Mouse (Mus musculus): ENCODE measurements around the gene Phc3. TPM values are rescaled to one million over a fixed set of nuclear protein-coding genes. Genes with fewer than 3 reads are reported as not detected.

Phc3 gene
- polyA plus RNA-seq, 1 experiment: 23.5 TPM

DNA sequence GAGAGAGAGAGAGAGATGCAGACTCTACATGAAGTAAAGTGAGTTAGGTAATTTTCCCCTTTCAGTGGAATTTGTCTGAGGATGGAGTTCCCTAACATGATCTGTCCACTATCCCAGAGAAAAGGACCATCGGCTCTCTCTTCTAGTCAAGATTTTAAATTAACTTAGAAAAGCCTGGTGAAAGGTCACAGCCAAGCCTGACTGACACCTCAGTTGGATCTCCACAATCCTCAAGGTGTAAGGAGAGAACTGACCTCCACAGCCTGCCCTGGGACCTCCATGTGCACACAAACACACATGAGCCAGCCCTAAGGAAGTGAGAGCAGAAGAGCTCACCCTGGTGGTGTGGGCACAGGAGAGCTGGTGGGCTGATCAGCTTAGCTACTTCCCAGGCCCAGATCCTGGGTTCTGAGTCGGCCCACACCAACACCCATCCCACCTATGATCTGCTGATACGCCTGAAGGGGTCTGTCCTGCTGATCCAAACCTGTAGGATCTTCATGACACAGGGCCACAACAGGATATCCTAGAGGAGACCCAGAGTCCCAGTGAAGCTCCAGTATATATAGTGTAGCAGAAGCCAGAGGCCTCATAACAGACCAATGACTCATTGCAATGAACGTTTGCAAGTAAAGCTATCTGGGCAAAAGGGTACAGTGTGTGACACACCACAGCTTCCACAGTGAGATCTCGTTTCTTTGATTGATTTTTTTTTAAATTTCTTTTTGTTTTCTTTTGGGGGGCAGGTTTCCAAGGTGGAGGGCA, 12.6 kb upstream of the Phc3 start:
- no peak for DNase-seq (ENCODE audit: extremely low spot score in 1 of 2, low spot score in 1 of 2)

DNA sequence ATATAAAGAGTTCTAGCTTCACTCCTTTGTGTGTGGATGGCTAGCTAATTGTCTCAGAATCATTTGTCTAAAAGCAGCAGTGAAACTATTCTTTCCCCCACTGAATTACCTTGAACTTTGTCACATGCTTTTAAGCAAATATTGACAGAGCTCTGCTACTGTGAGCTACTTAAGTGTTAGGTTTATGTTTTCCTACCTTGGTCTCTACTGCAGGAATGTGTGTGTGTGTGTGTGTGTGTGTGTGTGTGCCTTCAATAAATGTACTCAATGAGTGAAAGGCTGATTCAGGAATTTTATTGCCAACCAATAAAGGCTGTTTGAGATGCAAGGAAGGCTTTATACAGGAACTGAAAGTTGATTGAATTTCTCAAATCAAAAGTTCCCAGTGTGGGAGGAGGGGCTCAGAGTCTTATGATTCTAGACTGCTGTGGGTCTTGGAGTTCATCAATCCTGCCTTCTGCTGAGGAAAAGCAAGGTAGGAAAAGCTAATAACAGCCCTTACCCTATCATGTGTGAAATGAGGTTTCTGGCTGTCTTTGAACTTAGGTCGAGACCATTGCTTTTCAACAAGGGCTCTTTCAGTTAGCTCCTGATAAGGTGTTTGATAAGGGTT, 7.9 kb upstream of the Phc3 start:
- no peak for DNase-seq (ENCODE audit: extremely low spot score in 1 of 2, low spot score in 1 of 2)

DNA sequence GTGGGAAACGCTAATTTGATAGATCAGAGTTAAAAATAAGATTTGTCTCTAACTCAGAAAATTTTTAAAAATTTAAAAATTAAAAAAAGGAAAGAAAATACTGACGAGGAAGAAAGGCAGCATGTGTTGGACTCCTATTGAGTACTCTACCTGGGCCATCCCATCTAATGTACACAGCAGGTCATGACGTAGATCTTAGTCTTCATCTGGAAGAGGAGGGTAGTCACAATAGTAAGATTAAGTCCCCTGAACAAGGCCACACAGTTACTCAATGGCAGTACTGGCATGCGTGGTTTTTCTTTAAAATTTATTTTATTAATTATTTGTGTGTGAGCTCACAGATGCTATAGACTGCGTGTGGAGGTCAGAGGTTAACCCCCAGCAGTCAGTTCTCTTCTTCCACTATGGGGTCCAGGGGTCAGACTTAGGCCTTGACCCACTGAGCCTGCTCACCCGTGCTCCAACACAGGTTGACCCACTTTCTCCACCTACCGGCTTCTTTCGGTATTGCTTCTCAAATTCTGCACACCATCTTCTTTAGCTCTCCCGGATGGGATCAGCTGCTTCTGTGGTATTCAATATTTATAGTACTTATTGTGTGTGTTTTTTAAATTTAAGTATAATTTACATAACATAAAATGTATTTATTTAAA, 6.0 kb upstream of the Phc3 start:
- peak; percentile 23 to 79 for DNase-seq (ENCODE audit: extremely low spot score in 1 of 2, low spot score in 1 of 2)

DNA sequence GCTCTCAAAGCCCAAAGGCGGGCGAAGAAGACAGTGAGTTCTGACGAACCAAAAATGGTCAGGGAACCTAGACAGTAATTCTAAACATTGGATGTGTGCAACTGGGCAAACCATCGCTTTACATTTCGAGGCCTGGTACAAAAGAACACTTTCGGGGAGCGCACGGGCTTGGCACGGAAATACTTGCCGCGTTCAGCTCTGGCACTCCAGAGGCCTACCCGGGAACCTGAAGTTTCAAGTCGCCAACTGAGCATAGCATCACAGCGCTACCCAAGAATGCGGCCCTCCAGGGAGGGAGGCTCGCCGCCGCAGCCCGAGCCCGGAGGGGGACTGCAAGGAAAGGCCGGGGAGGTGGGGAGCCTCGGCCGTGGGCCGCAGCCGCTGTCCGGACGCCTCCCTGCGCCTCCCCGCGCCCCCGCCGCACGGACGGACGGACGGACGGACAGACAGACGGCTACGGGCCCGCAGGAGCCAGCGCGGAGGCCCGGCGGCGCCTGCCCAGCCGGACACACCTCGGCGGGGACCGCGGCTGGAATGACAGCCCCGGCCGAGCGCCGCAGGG, 603 bp downstream of the Phc3 start:
- peak; percentile 20 to 48 for DNase-seq (ENCODE audit: extremely low spot score in 1 of 2, low spot score in 1 of 2)

DNA sequence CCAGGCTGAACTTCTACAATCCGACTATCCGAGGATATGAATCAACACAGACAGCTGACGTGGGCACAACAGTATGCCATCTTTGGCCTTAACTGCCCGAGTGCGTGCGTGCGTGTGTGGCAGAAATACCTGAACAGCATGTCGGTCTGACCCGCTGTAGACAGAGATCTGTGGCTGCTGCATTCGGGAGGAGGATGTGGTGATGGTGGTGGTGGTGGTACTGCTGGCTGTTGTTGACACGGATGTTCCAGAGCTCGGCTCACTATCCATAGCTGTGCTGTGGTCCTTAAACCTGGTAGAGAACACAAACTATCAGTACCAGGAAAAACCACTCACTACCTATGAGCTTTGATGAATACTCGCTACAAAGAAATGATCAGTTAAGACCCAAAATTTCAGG, 3.6 kb downstream of the Phc3 start:
- no peak for DNase-seq (ENCODE audit: extremely low spot score in 1 of 2, low spot score in 1 of 2)

DNA sequence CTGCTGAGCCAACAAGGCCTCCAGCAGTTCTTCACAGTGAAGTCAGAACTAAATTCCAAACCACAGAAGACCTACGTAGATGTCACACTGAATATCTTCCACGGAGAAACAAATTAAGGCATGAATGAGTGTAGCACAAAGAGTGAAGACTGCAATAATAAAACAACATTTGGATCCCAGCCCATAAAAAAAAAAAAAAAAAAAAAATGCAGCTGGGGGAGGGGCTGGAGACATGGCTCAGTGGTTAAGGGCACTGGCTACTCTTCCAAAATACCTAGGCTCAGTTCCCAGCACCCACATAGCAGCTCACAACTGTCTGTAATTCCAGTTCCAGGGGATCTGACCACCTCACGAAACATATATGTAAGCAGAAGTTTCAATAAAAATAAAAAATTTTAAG, 5.0 kb downstream of the Phc3 start:
- DNase-seq (ENCODE audit: extremely low spot score in 1 of 2, low spot score in 1 of 2): no peak

DNA sequence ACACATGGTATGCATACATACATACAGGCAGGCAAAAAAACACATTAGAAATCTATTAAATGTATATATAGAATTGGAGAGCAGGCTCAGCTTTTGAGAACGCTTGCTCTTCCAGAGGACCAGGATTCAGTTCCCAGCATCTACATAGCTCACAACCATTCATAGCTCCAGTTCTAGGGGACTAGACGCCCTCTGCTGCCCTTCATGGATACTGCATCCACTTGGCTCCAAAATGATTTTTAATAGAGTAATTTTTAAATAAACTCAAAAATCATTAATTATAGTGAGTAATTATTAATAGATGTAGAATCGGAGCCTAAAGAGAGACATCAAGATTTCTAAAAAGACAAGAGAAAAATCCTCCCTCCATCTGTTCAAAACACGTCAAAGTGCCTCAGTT, 6.1 kb downstream of the Phc3 start:
- no peak for DNase-seq (ENCODE audit: extremely low spot score in 1 of 2, low spot score in 1 of 2)

DNA sequence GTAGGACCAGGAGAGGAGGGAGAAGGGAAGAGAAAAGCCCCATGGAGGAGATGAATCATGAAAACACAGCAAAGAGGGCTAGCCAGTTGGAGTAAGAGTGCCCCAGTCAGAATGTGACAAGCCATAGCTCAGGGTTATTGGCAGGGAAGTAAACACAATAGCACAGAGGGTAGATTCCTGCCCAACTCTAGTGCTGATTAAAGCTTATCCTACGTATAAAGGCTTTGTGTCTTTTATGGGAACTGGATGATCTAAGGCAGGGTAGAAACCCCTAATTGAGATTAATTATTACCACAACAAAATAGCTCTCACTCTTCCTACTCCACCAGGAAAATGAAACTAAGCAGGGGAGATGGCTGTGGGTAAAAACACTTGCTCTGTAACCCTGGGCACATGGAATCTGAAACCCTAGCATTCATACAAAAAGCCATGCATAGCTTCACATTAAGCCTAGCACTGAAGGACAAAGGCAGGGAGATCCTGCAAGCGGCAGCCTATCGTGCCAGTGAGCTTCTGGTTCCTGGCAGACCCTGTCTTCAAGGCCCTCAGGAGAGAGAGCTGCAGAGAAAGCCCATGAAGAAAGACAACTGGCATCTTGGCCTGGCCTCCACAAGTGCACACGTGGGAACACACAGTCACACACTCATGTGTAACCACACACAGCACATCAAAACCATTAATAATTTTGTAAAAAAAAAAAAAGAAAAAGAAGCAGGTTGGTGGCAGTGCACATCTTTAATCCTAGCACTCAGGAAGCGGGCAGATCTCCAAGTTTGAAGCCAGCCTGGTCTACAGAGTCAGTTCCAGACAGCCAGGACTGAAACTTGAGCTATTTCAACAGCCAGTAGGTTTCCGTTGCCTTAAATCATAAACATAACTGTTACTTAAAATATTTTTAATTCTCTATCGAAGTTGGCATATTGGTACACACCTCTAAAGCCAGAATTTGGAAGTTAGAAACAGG, 9.1 kb downstream of the Phc3 start:
- DNase-seq (ENCODE audit: extremely low spot score in 1 of 2, low spot score in 1 of 2): no peak

DNA sequence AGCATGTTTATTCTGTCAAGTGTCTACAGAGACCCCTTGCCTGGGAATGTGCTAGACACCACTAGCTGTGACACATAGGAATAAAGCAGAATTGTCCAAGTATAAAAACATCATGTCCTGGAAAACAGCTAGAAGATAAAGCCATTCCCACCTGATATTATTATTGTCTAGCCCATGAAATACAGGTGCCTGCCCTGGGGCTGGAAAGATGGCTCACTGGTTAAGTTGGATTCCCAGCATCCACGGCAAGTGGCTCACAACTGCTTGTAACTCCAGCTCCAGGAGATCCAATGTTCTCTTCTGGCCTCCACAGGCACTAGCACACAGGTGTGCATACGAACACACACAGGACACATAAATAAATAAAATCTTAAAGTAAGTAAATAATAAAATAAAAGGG, 10.5 kb downstream of the Phc3 start:
- DNase-seq (ENCODE audit: extremely low spot score in 1 of 2, low spot score in 1 of 2): no peak

DNA sequence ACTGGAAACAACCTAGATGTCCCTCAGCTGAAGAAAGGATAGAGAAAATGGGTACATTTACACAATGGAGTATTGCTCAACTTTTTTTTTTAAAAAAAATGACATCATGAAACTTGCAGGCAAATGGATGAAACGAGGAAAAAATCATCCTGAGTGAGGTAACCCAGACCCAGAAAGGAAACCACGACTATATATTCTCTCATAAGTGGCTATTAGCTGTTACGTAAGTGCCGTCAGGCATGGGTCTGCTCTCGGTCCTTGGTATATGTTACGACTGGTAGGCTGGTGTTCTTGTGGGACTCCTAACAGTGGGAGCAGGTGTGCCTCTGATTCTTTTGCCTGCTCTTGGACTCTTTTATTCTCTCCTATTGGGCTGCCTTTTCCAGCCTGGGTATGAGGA, 12.9 kb downstream of the Phc3 start:
- DNase-seq (ENCODE audit: extremely low spot score in 1 of 2, low spot score in 1 of 2): no peak

DNA sequence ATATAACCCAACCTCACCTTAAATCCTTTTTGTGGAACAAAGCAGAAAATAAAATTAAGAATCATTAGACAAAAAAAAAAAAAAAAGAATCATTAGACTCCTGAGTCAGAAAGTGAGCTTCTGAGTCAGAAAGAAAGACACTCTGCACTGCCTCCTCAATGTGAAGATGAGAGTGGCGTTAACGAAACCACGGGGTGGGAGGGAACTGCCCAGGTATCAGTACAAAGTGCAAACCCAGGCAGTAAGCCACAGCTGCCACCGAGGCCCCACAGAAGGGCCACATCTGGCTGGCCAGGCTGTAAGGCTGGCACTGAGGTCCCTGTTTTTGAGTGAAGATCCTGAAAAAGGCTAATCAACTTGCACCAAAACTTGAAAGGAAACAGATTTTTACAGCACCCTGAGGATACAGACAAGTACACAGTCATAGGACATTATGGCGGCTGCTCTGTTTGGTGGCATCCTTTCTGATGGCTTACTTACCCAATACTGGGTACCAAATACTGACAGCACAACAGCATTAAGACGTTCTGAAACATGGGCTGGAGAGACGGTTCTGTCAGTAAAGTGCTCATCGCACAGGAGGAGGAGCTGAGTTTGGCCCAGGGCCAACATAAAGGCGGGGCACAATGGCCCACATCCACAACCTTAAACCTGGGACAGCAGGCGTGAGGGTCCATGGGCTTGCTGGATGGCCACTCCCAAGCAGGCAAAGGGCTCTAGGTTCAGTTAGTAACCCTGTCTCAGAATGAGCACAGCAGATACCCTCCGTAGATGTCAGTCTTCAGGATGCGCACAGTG, 16.7 kb downstream of the Phc3 start:
- DNase-seq (ENCODE audit: extremely low spot score in 1 of 2, low spot score in 1 of 2): no peak

DNA sequence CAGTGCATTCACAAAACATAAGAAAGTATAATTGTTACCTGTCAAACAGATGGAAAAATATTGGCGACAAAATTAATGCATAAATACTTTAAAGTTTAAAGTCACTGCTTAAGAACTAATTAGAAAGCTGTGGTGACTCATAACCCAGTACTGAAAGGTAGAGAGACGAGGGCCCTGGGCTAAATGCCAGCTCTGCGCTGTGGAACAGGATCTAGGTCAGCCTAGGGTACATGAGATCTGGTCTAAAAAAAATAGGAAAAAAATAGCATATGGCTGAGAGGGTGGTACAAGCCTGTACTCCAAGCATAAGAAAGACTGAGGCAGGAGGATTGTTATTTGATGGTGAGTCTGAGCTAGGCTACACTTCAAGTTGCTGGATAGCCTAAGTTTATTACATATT, 17.6 kb downstream of the Phc3 start:
- DNase-seq (ENCODE audit: extremely low spot score in 1 of 2, low spot score in 1 of 2): peak; percentile 32 to 66

DNA sequence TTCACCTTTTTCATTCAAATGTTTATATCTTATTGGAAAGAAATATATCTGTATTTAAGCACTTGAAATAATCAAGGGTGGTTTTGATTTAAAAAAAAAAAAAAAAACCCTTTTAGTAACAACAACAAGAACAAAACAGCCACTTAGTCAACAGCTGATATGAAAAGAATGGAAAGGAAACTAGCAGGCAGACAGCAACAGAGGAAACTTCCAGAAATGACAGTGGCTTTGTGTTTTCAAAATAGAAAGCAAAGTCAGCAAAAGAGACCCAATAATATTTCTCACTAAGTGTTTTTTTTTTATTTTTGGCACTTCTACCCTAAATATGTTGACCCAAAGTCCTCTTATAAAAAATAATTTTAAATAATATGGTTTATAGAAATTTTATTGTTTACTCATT, 34.8 kb downstream of the Phc3 start:
- DNase-seq (ENCODE audit: extremely low spot score in 1 of 2, low spot score in 1 of 2): no peak

DNA sequence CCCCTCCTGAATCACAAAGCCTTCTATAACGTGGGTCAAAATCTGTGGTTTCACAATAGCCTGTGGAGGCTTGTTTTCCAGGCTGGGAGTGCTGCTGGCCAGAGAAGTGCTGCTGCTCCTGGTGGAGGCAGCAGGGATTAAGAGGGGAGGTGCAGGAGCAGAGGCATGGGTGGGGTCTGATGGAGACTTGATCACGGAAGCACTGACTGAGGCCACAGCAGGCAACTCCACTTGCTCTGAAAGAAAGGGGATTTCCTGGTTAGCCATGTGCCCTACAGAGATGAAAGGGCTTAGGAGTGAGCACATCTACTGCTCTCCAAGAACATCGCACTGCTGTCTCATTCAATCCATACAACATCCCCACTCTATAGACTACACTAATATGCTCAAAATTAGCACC, 39.4 kb downstream of the Phc3 start:
- no peak for DNase-seq (ENCODE audit: extremely low spot score in 1 of 2, low spot score in 1 of 2)

DNA sequence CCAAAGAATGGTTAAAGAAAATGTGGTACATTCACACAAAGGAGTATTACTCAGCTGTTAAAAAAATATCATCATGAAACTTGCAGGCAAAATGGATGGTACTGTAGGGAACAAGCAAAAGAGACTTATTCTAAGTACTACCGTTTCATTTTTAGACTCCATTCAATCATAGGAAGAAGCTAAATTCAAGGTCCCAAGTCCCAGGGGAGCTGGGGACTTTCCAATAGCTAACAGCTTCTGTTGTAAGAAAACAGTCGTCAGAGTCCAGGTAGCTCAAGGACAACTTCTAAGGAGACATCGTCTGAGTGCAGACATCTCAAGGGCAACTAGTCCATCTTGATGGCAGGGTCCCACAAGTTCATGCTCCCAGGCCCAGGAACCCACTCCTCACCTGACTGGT, 41.6 kb downstream of the Phc3 start:
- DNase-seq (ENCODE audit: extremely low spot score in 1 of 2, low spot score in 1 of 2): no peak

DNA sequence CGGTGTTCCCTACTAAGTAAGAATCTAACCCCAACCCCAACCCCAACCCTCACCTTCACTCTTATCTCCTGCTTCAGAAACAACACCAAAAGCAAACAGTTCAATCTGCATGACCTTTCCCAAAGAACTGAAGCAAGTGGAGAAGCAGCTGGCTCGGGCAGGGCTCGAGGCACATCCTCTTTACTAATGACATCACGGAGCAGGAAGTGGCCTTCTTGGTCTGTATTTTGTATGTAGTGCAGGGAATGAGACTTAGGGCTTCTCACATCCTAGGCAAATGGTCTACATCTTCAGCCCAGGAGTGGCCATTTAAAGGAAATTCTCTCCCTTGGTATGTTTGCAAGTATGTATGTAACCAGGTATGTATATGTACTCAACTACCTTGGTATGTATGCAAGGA, 52.1 kb downstream of the Phc3 start:
- no peak for DNase-seq (ENCODE audit: extremely low spot score in 1 of 2, low spot score in 1 of 2)

DNA sequence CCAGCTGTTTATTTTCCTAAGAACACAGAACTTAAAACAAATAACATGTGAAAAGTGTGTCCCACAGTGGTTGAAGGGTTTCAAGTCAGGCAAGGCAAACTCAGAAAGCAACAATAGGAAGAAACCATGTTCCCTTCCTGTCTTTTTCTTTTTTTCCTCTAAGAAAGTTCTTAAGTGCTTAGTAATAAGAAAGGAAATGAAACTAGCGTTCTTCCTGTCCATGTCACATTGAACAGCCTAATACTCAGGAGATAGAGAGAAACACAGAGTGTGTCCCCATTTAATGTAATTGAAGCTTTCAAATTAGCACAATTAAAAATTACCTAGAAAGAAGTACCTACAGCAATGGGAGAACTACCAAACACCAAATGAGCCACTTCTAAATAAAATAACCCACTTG, 64.6 kb downstream of the Phc3 start:
- no peak for DNase-seq (ENCODE audit: extremely low spot score in 1 of 2, low spot score in 1 of 2)

DNA sequence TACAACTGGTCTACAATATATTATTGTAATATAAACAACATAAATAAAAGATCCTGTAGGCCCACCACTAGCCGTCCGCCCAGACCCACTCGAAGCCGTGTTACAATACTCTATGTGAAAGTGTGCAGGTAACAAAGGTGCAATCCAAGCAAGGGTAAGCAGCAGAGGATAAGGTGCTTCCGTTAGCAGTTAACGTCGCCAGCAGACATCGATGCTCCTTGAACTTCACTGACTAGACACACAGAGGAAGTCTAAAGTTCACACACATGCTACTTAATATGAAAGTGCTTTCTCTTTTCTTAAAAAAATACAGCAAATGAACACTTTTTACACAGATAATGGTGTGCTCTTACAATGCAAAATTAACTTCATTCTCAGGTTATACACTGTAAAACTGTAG, 69.8 kb downstream of the Phc3 start:
- DNase-seq (ENCODE audit: extremely low spot score in 1 of 2, low spot score in 1 of 2): no peak

DNA sequence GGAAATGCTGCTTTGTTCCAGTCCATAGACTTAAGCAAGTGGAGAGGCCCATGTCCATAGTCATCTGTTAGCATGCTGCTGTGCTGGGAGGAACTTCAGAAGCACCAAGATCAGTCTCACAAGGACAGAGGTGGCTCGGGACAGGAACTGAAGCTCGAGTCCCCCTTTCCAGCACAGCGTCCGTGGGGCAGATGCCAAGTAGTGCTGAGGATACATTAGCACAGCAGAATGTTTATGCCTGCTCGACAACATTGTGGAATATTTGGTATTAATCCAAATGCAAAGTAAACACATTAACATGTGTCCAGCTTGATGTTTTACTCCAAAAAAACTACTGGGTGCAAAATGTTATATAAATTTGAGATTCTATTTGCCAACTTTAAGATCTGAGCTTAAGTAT, 72.5 kb downstream of the Phc3 start:
- DNase-seq (ENCODE audit: extremely low spot score in 1 of 2, low spot score in 1 of 2): no peak

DNA sequence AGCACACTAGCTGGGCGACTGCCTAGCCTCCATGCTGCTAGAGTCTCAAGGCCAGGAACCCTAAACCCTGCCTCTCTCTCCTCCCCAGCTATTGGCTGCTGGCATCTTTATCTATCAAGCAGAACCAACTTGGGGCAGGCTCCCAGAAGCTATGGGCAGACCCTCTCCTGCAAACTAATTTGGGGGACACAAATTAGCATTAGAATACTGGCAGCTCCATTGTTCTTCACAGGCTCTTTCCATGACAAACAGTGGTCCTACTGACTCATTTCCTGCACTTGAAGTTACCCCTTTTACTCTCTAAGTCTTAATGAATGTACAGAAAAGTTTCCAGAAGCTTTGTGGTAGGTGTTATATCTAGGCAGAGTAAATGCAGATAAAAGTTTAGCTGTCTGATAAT, 80.2 kb downstream of the Phc3 start:
- no peak for DNase-seq (ENCODE audit: extremely low spot score in 1 of 2, low spot score in 1 of 2)

All from frontal cortex, adult 2 months (tissue).